Mouse (Mus musculus) intestine, embryonic 16.5 days (tissue): ENCODE data around the gene Dclk1. TPM values are rescaled to one million over a fixed set of nuclear protein-coding genes. Genes with fewer than 3 reads are reported as not detected.

ENCODE experiments used
- ATAC-seq: fragments of 200-750 bp; cut with Nextera tagmentation; 2 replicates; pipeline ENCODE4 v1.8.0; 2017; ENCODE audit warnings: moderate TSS enrichment, moderate library complexity
- H3K27ac ChIP-seq: fragments of 300-500 bp; sonication (generic); 2 replicates; pipeline ENCODE4 v1.5.1; 2014; ENCODE audit warnings: mild to moderate bottlenecking, low read length
- H3K27me3 ChIP-seq: fragments of 300-500 bp; sonication (generic); replicated peaks from 2 replicates; pipeline ENCODE4 v1.6.1; 2014; ENCODE audit warnings: low read length, control low read depth, mixed read lengths; ENCODE audit not compliant: control insufficient read depth, insufficient read depth
- H3K36me3 ChIP-seq: fragments of 300-500 bp; sonication (generic); 2 replicates; pipeline ENCODE4 v1.6.1; 2014; ENCODE audit warnings: low read length, control low read depth; ENCODE audit not compliant: control insufficient read depth, insufficient read depth
- H3K4me1 ChIP-seq: fragments of 300-500 bp; sonication (generic); 2 replicates; pipeline ENCODE4 v1.6.1; 2014; ENCODE audit warnings: low read length, control low read depth, mixed read lengths; ENCODE audit not compliant: control insufficient read depth, insufficient read depth
- H3K4me2 ChIP-seq: fragments of 300-500 bp; sonication (generic); 2 replicates; pipeline ENCODE4 v1.6.1; 2014; ENCODE audit warnings: low read depth, low read length, control low read depth
- H3K4me3 ChIP-seq: fragments of 300-500 bp; sonication (generic); 2 replicates; pipeline ENCODE4 v1.5.1; 2014; ENCODE audit warnings: mild to moderate bottlenecking, low read length
- H3K9ac ChIP-seq: fragments of 300-500 bp; sonication (generic); 2 replicates; pipeline ENCODE4 v1.6.1; 2014; ENCODE audit warnings: low read depth, low read length
- H3K9me3 ChIP-seq: fragments of 300-500 bp; sonication (generic); 2 replicates; pipeline ENCODE4 v1.6.1; 2016; ENCODE audit warnings: low read length, control low read depth; ENCODE audit not compliant: control insufficient read depth
- WGBS: fragments of 180-500 bp; shearing (Covaris S2); extraction: QIAGEN DNeasy Blood & Tissue Kit; methylation state at CpG from one replicate; pipeline ENCODE4 v1.1.7; 2014; 5-methylcytosine and 5-hydroxymethylcytosine counted together
- polyA plus RNA-seq: library from polyadenylated mRNA; unstranded; fragments of >200 nt; fragmentation: Nextera tagmentation; extraction: Ambion mirVana; gene quantifications from 2 replicates; pipeline ENCODE4 v1.2.1, GENCODE M21; 2015

The Dclk1 gene
- polyA plus RNA-seq, 1 experiment from 2014 or later: 11.6 TPM

GRCm38 (mm10) chr3:55213785-55214184, 28.4 kb upstream of the Dclk1 start:
- Histone ChIP-seq H3K36me3 (no peaks in the 10 kb centered on the region), H3K9me3 (no peaks in the 10 kb centered on the region), H3K4me3 (no peak overlapping the region), H3K4me1 (no peaks in the 10 kb centered on the region), H3K9ac (no peak overlapping the region), H3K4me2 (no peak overlapping the region), H3K27me3 (no peaks in the 10 kb centered on the region), H3K27ac (no peak overlapping the region)
- 49% methylated on average over 4 of the region's 4 CpGs for WGBS
- ATAC-seq: no peak

- no peaks in the 10 kb centered on the region for H3K9me3 ChIP-seq
- H3K4me3 ChIP-seq: no peak overlapping the region
- H3K36me3 ChIP-seq: no peaks in the 10 kb centered on the region
- no peak overlapping the region for H3K27ac ChIP-seq
- H3K27me3 ChIP-seq: no peaks in the 10 kb centered on the region
- WGBS: 66% methylated on average over 6 of the region's 6 CpGs
- H3K4me1 ChIP-seq: no peaks in the 10 kb centered on the region
- no peak for ATAC-seq
- no peak overlapping the region for H3K9ac ChIP-seq
- no peak overlapping the region for H3K4me2 ChIP-seq
These were observed 27.8 kb upstream of the Dclk1 start for GRCm38 (mm10) chr3:55214413-55214812.

GRCm38 (mm10) chr3:55222502-55222901, 19.7 kb upstream of the Dclk1 start:
- Histone ChIP-seq H3K4me3 (no peak overlapping the region), H3K4me2 (no peak overlapping the region)
- WGBS: 86% methylated on average over 2 of the region's 2 CpGs

GRCm38 (mm10) chr3:55223862-55224261, 18.3 kb upstream of the Dclk1 start:
- H3K9ac ChIP-seq: no peak overlapping the region
- H3K27ac ChIP-seq: no peak overlapping the region
- H3K4me1 ChIP-seq: peaks cover 3% of the 10 kb centered on the region; the same call in 1 of the 2 replicates
- H3K4me2 ChIP-seq: no peak overlapping the region
- peaks cover 3% of the 10 kb centered on the region; the same call in 1 of the 2 replicates for H3K9me3 ChIP-seq
- H3K27me3 ChIP-seq: no peaks in the 10 kb centered on the region
- no peak overlapping the region for H3K4me3 ChIP-seq
- WGBS: 76% methylated on average over 3 of the region's 3 CpGs
- ATAC-seq: no peak
- H3K36me3 ChIP-seq: no peaks in the 10 kb centered on the region

More at GRCm38 (mm10) chr3:55222502-55222901, 19.7 kb upstream of the Dclk1 start:
- H3K9ac ChIP-seq: no peak overlapping the region
- no peaks in the 10 kb centered on the region for H3K27me3 ChIP-seq
- H3K9me3 ChIP-seq: peaks cover 3% of the 10 kb centered on the region; the same call in 1 of the 2 replicates
- ATAC-seq: no peak
- H3K36me3 ChIP-seq: no peaks in the 10 kb centered on the region
- peaks cover 3% of the 10 kb centered on the region; the same call in 1 of the 2 replicates for H3K4me1 ChIP-seq
- H3K27ac ChIP-seq: no peak overlapping the region

- no peak overlapping the region for H3K4me3 ChIP-seq
- H3K27me3 ChIP-seq: no peaks in the 10 kb centered on the region
- 25% methylated on average over 18 of the region's 18 CpGs for WGBS
- H3K9me3 ChIP-seq: peaks cover 3% of the 10 kb centered on the region; the same call in 1 of the 2 replicates
- no peak overlapping the region for H3K9ac ChIP-seq
- no peak overlapping the region for H3K27ac ChIP-seq
- no peaks in the 10 kb centered on the region for H3K36me3 ChIP-seq
- peak overlapping the region; percentile 19 for H3K4me2 ChIP-seq
- H3K4me1 ChIP-seq: peaks cover 3% of the 10 kb centered on the region; the same call in 1 of the 2 replicates
- ATAC-seq: peak; percentile 97
These were observed 15.5 kb upstream of the Dclk1 start for GRCm38 (mm10) chr3:55226501-55227213.

- ATAC-seq: peak; percentile 61
- H3K27me3 ChIP-seq: no peaks in the 10 kb centered on the region
- peaks cover 3% of the 10 kb centered on the region; the same call in 1 of the 2 replicates for H3K9me3 ChIP-seq
- H3K9ac ChIP-seq: no peak overlapping the region
- H3K4me2 ChIP-seq: peak overlapping the region; percentile 19
- H3K36me3 ChIP-seq: no peaks in the 10 kb centered on the region
- peaks cover 3% of the 10 kb centered on the region; the same call in 1 of the 2 replicates for H3K4me1 ChIP-seq
- WGBS: 24% methylated on average over 4 of the region's 4 CpGs
- H3K4me3 ChIP-seq: no peak overlapping the region
- no peak overlapping the region for H3K27ac ChIP-seq
These were observed 15.0 kb upstream of the Dclk1 start for GRCm38 (mm10) chr3:55227214-55227581.

GRCm38 (mm10) chr3:55242422-55243055, 375 bp downstream of the Dclk1 start:
- 0 out of 2 replicates have a peak overlapping the region, but pooled peaks have one; percentile 18 for H3K27ac ChIP-seq
- no peaks in the 10 kb centered on the region for H3K9me3 ChIP-seq
- peak; percentile 94 for ATAC-seq
- H3K4me2 ChIP-seq: peak overlapping the region; percentile 90
- peak overlapping the region; percentile 58 for H3K4me3 ChIP-seq
- peak overlapping the region; percentile 65 for H3K9ac ChIP-seq
- H3K36me3 ChIP-seq: no peaks in the 10 kb centered on the region
- peaks cover 11% of the 10 kb centered on the region for H3K4me1 ChIP-seq
- under 1% methylated on average over 44 of the region's 45 CpGs for WGBS
- peaks cover 11% of the 10 kb centered on the region; the same call in 1 of the 2 replicates for H3K27me3 ChIP-seq

GRCm38 (mm10) chr3:55243056-55243471, 900 bp downstream of the Dclk1 start:
- no peak overlapping the region for H3K27ac ChIP-seq
- peak; percentile 33 for ATAC-seq
- 6% methylated on average over 8 of the region's 8 CpGs for WGBS
- H3K36me3 ChIP-seq: no peaks in the 10 kb centered on the region
- peak overlapping the region; percentile 58 for H3K4me3 ChIP-seq
- peak overlapping the region; percentile 65 for H3K9ac ChIP-seq
- H3K4me1 ChIP-seq: peaks cover 11% of the 10 kb centered on the region
- H3K9me3 ChIP-seq: no peaks in the 10 kb centered on the region
- H3K27me3 ChIP-seq: peaks cover 11% of the 10 kb centered on the region; the same call in 1 of the 2 replicates
- peak overlapping the region; percentile 90 for H3K4me2 ChIP-seq

- H3K4me2 ChIP-seq: no peak overlapping the region
- no peaks in the 10 kb centered on the region for H3K36me3 ChIP-seq
- no peak overlapping the region for H3K4me3 ChIP-seq
- H3K9ac ChIP-seq: no peak overlapping the region
- peaks cover 11% of the 10 kb centered on the region for H3K4me1 ChIP-seq
- H3K27ac ChIP-seq: no peak overlapping the region
- H3K27me3 ChIP-seq: peaks cover 11% of the 10 kb centered on the region; the same call in 1 of the 2 replicates
- ATAC-seq: no peak
- 76% methylated on average over 6 of the region's 6 CpGs for WGBS
- no peaks in the 10 kb centered on the region for H3K9me3 ChIP-seq
These were observed 1.9 kb downstream of the Dclk1 start for GRCm38 (mm10) chr3:55244087-55244486.
